Mouse (Mus musculus) kidney, adult 2 months (tissue): ENCODE measurements around the gene Ewsr1.

Experiments used
- CTCF ChIP-seq: fragments of 200-500 bp; conservative IDR thresholded peaks from 2 replicates; pipeline ENCODE4 v1.5.1; 2011; ENCODE audit warnings: low read depth, mild to moderate bottlenecking, control low read depth, low read length, moderate library complexity, mixed read lengths; ENCODE audit not compliant: insufficient read depth, insufficient read length
- POLR2A ChIP-seq: fragments of 200-500 bp; IDR thresholded peaks from one replicate; pipeline ENCODE4 v1.6.1; 2011; ENCODE audit warnings: low read depth, low read length, control low read depth

GRCm38 (mm10) chr11:5058783-5059182 is 40.3 kb downstream of the Ewsr1 start:
- no peak for TF ChIP-seq CTCF
- no peak for TF ChIP-seq POLR2A
